Mouse (Mus musculus) embryonic facial prominence, embryonic 12.5 days (tissue): ENCODE results near the gene Ier5l. TPM values are rescaled to one million over a fixed set of nuclear protein-coding genes. Genes with fewer than 3 reads are reported as not detected.

Experiments used
- ATAC-seq: fragments of 200-750 bp; cut with Nextera tagmentation; 2 replicates; pipeline ENCODE4 v1.8.0; 2017; ENCODE audit not compliant: insufficient number of reproducible peaks, insufficient read depth, low FRiP score, low TSS enrichment
- H3K27ac ChIP-seq: fragments of 300-500 bp; sonication (generic); 2 replicates; pipeline ENCODE4 v1.5.1; 2016; ENCODE audit warnings: mild to moderate bottlenecking
- H3K27me3 ChIP-seq: fragments of 300-500 bp; sonication (generic); 2 replicates; pipeline ENCODE4 v1.6.1; 2016; ENCODE audit warnings: mild to moderate bottlenecking, moderate library complexity
- H3K36me3 ChIP-seq: fragments of 300-500 bp; sonication (generic); 2 replicates; pipeline ENCODE4 v1.6.1; 2016; ENCODE audit warnings: mild to moderate bottlenecking
- H3K4me1 ChIP-seq: fragments of 300-500 bp; sonication (generic); 2 replicates; pipeline ENCODE4 v1.6.1; 2016
- H3K4me2 ChIP-seq: fragments of 300-500 bp; sonication (generic); replicated peaks from 2 replicates; pipeline ENCODE4 v1.6.1; 2016; ENCODE audit warnings: mild to moderate bottlenecking, moderate library complexity
- H3K4me3 ChIP-seq: fragments of 300-500 bp; sonication (generic); 2 replicates; pipeline ENCODE4 v1.5.1; 2016; ENCODE audit warnings: mild to moderate bottlenecking
- H3K9ac ChIP-seq: fragments of 300-500 bp; sonication (generic); 2 replicates; pipeline ENCODE4 v1.6.1; 2016; ENCODE audit warnings: mild to moderate bottlenecking, moderate library complexity
- H3K9me3 ChIP-seq: fragments of 300-500 bp; sonication (generic); 2 replicates; pipeline ENCODE4 v1.6.1; 2016; ENCODE audit warnings: mild to moderate bottlenecking, moderate library complexity
- whole genome bisulfite sequencing: fragments of 180-500 bp; shearing (Covaris S2); methylation state at CpG from one replicate; pipeline ENCODE4 v1.1.7; 2016; 5-methylcytosine and 5-hydroxymethylcytosine counted together
- polyA plus RNA-seq: library from polyadenylated mRNA; unstranded; fragments of >200 nt; fragmentation: Nextera tagmentation; extraction: Ambion mirVana; gene quantifications from 2 replicates; pipeline ENCODE4 v1.2.1, GENCODE M21; 2016

Gene Ier5l
- 4.2 and 4.5 TPM in 2 replicates for polyA plus RNA-seq

DNA sequence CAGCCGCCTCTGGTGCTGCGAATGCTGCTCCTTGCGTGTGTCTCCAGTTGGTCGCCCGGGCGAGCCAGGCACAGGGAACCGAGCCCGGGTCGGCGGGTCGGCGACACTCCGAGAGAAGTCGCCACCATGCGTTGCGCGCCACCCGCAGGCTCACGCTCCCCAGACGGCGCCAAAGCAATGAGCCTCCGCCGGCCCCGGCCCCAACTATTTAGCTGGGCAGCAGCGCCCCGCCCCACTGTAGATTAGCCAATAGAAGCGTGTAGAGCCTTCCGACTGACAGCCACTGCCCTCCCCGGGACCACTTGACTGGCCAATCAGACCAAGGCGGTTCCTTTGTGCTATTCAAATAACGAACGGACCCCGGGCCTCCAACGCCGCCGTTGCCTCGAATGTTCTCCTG is at the start of gene Ier5l:
TSS of gene Ier5l (minus strand) at position 181 of the 400 bp plus-strand sequence.
- peak; percentile 79 for ATAC-seq

DNA sequence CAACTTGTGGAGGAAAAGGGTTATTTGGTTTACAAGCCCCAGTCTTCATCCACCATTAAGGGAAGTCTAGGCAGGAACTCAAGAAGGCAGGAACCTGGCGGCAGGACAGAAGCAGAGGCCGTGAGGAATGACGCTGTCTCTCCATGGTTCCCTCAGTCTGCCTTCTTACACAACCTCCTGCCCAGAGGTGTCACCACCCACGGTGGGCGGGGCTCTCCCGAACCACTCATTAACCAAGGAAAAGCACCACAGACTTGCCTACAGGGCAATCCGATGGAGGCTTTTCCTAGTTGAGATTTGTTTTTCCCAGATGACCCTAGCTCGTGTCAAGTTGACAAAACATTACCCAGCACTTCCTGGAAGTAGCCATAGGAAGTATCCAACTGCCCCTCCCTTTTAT is 49.7 kb upstream of the Ier5l start:
- H3K27me3 ChIP-seq: no peaks in the 10 kb centered on the region
- H3K4me3 ChIP-seq: no peak overlapping the region
- H3K4me2 ChIP-seq: no peak overlapping the region
- no peaks in the 10 kb centered on the region for H3K36me3 ChIP-seq
- ATAC-seq: no peak
- 82% methylated on average over 8 of the region's 8 CpGs for WGBS
- H3K4me1 ChIP-seq: peaks cover 20% of the 10 kb centered on the region
- no peak overlapping the region for H3K9ac ChIP-seq
- H3K9me3 ChIP-seq: no peaks in the 10 kb centered on the region
- no peak overlapping the region for H3K27ac ChIP-seq

More for the DNA sequence above, at the start of gene Ier5l:
- peak within 1 kb of the TSS; percentile 97 for H3K4me3 ChIP-seq
- peak within 1 kb of the TSS; percentile 100 for H3K9ac ChIP-seq
- no peaks in the 10 kb centered on the region for H3K9me3 ChIP-seq
- H3K36me3 ChIP-seq: no peaks in the 10 kb centered on the region
- H3K27ac ChIP-seq: peak within 1 kb of the TSS; percentile 98
- H3K4me1 ChIP-seq: peaks cover 20% of the 10 kb centered on the region
- WGBS: under 1% methylated on average over 37 of the region's 37 CpGs
- peak within 1 kb of the TSS; percentile 98 for H3K4me2 ChIP-seq
- H3K27me3 ChIP-seq: no peaks in the 10 kb centered on the region

DNA sequence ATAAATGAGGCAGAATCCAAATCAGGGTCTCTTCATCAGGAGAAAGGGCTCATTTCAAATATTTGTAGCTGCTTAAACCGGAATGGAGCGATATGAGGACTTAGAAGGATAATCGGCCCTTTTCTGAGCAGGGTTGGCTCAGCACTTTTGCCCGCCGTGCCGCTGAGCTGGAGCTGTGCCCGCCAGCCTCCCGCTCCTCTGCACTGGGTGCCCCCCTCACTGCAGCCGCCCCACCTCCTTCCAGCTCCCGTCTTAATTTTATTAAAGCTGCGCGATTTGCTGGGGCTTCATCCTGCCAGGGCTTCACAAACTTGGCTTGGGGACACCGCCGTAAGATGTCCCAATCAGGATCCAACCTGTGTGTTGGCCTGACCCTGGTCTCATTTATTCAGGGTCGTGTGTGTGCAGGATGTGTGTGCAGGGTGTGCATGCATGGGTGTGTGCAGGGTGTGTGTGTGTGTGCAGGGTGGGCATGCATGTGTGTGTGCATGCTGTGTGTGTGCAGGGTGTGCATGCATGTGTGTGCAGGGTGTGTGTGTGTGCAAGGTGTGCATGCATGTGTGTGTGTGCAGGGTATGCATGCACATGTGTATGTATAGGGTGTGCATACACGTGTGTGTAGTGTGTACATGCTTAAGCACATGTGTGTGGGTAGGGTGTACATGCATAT is 36.8 kb upstream of the Ier5l start:
- no peak for ATAC-seq
- no peak overlapping the region for H3K27ac ChIP-seq
- H3K4me3 ChIP-seq: no peak overlapping the region
- WGBS: 79% methylated on average over 16 of the region's 16 CpGs
- H3K4me1 ChIP-seq: peaks cover 5% of the 10 kb centered on the region; the same call in 1 of the 2 replicates
- H3K9ac ChIP-seq: no peak overlapping the region
- H3K36me3 ChIP-seq: no peaks in the 10 kb centered on the region
- H3K4me2 ChIP-seq: no peak overlapping the region
- no peaks in the 10 kb centered on the region for H3K9me3 ChIP-seq
- H3K27me3 ChIP-seq: no peaks in the 10 kb centered on the region

DNA sequence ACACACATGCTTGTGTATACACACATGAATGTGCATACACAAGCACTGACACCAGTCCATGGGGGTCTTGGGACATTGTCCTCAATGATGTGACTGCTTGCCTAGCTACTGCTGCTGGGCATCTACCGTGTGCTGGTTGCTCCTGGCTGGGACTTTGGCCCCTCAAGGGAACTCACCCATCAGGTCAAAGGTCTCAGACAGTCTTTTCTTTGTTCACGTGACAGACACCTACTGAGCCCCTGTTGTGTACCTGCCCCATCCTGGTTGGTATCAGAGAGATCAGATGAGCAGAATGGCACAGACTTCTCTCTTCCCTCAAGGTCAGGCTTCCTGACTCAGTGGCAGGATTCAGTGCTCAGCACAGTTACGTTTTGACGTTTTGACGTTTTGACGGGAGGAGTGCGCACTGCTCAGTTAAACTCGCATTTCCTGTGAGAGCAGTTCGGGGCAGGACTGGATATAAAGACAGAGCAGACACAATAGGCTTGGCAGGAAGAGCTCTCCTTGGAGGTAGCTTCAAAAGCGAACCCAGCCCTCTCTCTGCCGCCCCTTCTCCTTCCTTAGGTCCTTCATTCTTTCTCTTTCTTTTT is 33.2 kb upstream of the Ier5l start:
- Histone ChIP-seq H3K9ac (no peak overlapping the region), H3K9me3 (no peaks in the 10 kb centered on the region), H3K36me3 (no peaks in the 10 kb centered on the region), H3K4me2 (no peak overlapping the region), H3K27ac (no peak overlapping the region), H3K4me1 (peaks cover 10% of the 10 kb centered on the region; the same call in 1 of the 2 replicates), H3K4me3 (no peak overlapping the region), H3K27me3 (no peaks in the 10 kb centered on the region)
- no peak for ATAC-seq
- 45% methylated on average over 11 of the region's 11 CpGs for WGBS

DNA sequence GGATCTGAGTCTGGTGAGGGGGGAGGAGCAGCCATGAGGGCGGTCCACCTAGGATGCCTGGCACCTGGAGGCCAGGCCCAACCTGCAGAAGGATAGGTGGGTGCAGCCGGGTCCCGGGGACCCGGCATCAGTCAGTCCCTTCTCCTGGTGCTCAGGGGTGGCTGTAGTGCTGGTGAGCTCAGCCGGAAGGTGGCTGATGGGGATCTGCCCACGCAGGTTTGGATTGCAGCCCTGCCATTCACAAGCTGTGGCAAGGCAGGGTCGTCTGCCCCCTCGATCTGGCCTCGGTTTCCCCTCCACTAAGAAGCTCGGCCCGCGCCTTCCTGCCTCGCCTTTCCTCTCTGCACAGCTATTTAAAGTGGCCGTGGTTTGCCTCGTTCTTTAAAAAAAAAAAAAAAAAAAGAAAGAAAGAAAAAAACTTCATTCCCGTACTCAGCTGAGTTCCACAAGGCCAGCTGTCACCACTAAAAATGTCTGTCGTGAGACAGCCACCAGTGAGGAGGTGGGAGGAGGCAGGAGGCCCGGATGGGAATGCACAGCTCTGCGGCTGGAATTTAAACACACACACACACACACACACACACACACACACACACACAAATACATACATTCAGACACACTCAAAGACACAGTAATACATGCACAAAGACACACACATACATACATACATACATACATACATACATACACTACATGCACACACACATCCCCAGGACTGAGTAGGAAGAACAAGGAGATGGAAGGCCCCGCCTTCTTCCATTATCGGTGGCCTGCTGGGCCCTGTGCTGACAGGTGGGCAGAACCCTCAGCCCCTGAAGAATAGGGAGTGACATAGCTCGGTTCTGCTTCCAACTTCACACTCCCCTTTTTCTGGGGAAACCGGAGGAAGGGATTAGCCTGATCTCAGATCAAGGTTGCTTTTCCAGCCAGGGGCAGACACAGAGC is 29.9 kb upstream of the Ier5l start:
- Histone ChIP-seq H3K9ac (no peak overlapping the region), H3K9me3 (no peaks in the 10 kb centered on the region), H3K36me3 (no peaks in the 10 kb centered on the region), H3K27me3 (no peaks in the 10 kb centered on the region), H3K4me2 (no peak overlapping the region), H3K4me1 (peaks cover 14% of the 10 kb centered on the region; the same call in 1 of the 2 replicates), H3K4me3 (no peak overlapping the region), H3K27ac (peak overlapping the region; percentile 59; the same call in 1 of the 2 replicates)
- no peak for ATAC-seq
- 42% methylated on average over 23 of the region's 23 CpGs for WGBS

DNA sequence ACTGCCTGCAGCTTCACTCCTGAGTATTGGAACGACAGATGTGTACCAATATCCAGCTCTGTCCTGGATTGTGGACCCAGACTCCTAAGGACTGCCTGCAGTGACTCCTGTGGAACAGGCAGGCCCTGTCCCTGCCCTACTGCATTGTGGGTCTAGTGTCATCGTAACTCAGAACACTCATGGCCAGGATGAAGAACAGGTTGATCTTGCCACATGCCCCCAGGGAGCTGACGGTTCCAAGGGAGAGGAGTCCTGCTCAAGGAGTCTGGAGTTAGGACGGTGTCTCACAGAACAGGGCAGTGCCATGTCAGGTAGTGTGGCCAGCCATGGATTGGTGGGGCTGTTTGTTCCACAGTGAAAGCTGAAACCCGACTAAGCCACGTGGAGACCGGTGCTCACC is 27.7 kb upstream of the Ier5l start:
- no peaks in the 10 kb centered on the region for H3K36me3 ChIP-seq
- H3K27ac ChIP-seq: no peak overlapping the region
- H3K27me3 ChIP-seq: no peaks in the 10 kb centered on the region
- H3K4me2 ChIP-seq: no peak overlapping the region
- H3K9ac ChIP-seq: no peak overlapping the region
- peaks cover 14% of the 10 kb centered on the region for H3K4me1 ChIP-seq
- 57% methylated on average over 7 of the region's 7 CpGs for WGBS
- no peaks in the 10 kb centered on the region for H3K9me3 ChIP-seq
- no peak overlapping the region for H3K4me3 ChIP-seq
- ATAC-seq: no peak

DNA sequence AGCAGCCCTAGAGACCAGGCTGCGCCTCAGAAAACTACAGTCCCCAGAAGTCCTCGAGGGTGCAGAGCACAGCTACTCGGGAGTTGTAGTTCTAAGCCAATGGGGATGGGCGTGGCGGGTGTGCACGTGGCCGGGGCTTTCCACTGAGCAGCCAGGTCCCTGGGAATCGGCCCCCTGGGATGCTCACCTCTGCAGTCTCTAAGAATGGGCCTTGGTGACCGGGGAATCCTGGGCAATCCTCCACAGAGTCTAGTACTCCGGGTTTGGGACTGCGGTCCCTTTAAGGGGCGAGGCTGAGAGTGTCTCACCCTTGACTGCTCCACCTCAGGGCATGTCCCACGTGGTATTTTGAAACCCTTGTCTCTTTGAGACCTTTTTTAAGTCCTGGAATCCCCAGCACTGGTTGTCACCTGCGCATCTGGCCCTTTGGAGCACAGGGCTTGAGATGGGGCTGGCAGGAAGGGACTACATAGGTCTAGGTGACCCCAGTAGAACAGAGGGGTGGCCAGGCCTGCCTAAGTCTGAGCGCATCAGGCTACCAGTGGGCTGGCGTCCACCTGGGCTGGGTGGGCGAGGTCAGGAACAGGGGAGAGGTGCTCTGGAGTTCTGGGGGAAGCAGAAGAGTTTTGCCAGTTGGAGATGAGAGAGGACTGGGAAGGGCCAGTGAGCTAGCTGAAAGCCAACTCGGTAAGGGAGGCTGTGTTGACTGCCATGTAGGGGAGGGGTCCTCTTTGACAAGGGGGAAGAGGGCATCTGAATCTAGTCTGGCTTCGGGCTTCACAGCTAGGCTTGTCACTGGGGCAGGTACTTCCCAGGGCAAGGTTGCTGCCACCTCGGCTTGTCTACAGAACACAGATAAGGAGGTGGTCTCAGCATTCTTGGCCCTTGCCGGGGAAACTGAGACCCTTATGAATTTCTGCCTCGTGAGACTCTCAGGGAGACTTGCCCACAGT is 22.2 kb upstream of the Ier5l start:
- H3K27me3 ChIP-seq: no peaks in the 10 kb centered on the region
- peak overlapping the region; percentile 55 for H3K4me2 ChIP-seq
- peak overlapping the region; percentile 24; the same call in 1 of the 2 replicates for H3K9ac ChIP-seq
- H3K9me3 ChIP-seq: no peaks in the 10 kb centered on the region
- 29% methylated on average over 22 of the region's 22 CpGs for WGBS
- ATAC-seq: peak; percentile 91
- peaks cover 11% of the 10 kb centered on the region for H3K4me1 ChIP-seq
- H3K4me3 ChIP-seq: peak overlapping the region; percentile 30
- no peaks in the 10 kb centered on the region for H3K36me3 ChIP-seq
- peak overlapping the region; percentile 57 for H3K27ac ChIP-seq

DNA sequence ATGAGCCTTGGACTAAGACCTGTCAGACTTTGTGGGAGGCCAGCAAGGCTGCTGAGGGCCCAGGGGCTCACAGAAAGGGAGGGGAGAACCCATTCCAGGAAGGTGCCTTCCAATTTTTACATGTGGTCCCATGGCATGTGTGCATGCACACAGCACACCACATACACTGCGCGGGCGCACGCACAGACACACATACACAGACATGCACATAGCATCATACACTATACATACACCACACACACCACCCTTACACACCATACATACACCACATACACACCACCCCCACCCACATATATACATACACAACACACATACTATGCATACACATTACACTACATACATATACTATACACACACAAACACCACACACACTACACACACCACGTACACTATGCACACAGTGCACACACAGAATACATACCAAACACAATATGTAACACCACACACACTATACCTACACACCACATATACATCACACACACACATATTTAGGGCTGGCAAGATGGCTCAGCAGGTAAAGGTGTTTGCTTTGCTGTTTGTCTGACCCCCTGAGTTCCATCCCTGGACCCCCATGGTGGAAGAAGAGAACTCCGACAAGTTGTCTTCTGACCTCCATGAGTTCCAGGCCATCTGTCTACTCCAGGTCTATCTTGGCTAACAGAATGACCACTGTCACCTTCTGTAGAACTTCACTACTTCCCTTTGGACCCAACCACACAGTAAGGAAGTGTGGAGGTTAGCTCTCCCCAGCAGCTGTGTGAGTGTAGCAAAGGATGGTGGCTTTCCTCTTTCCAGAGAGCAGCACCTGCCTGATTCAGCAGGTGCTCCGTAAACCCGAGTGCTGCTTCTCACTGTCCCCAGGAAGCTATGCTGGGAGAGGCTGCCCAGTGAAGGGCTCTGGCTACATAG is 21.2 kb upstream of the Ier5l start:
- H3K9me3 ChIP-seq: no peaks in the 10 kb centered on the region
- WGBS: 77% methylated on average over 8 of the region's 8 CpGs
- 0 out of 2 replicates have a peak overlapping the region, but pooled peaks have one; percentile 57 for H3K27ac ChIP-seq
- no peaks in the 10 kb centered on the region for H3K36me3 ChIP-seq
- H3K9ac ChIP-seq: no peak overlapping the region
- peaks cover 11% of the 10 kb centered on the region for H3K4me1 ChIP-seq
- H3K4me3 ChIP-seq: peak overlapping the region; percentile 30; the same call in 1 of the 2 replicates
- no peaks in the 10 kb centered on the region for H3K27me3 ChIP-seq
- peak; percentile 57; the same call in 1 of the 2 replicates for ATAC-seq
- peak overlapping the region; percentile 55 for H3K4me2 ChIP-seq

DNA sequence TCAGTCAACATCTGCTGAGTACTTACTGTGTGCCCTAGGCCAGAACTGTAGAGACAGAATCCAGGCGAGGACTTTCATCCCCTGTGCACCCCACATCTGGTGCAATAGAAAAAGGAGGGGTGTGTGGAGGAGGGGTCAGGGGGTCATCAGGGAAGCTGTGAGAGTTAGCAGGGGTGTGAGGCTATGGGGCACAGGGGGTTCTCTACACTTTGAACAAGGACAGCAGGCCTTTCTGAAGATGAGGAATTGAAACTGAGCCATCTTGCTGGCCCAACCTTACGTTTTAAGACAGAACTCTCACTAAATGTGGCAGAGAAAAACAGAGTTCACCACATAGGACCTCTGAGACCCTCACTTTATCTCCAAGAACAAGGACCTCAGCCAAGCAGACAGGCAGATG is 16.4 kb upstream of the Ier5l start:
- no peaks in the 10 kb centered on the region for H3K9me3 ChIP-seq
- no peaks in the 10 kb centered on the region for H3K36me3 ChIP-seq
- H3K4me3 ChIP-seq: no peak overlapping the region
- H3K27me3 ChIP-seq: no peaks in the 10 kb centered on the region
- peaks cover 4% of the 10 kb centered on the region; the same call in 1 of the 2 replicates for H3K4me1 ChIP-seq
- H3K27ac ChIP-seq: no peak overlapping the region
- H3K4me2 ChIP-seq: no peak overlapping the region
- WGBS: 80% methylated on average over 2 of the region's 2 CpGs
- H3K9ac ChIP-seq: no peak overlapping the region
- no peak for ATAC-seq

DNA sequence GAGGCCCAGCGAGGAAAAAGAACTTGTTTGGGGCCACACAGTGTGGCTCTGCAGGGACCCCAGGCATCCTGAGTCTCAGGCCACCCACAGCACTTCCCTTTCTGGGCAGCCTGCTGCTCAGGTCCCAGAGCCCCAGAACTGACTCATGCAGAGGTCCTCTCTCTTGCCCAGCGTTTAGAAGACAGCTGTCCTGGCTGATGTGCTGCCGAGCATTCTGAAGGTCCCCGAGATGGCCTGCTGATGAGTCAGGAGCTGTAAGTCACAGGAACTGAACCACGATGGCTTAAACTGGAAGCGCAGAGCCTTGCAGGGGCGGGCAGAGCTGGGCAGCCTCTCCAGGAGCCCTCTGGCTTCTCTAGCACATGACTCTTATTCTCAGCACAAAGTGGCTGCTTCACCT is 13.6 kb upstream of the Ier5l start:
- H3K27ac ChIP-seq: no peak overlapping the region
- WGBS: 32% methylated on average over 7 of the region's 7 CpGs
- no peak overlapping the region for H3K4me3 ChIP-seq
- H3K36me3 ChIP-seq: no peaks in the 10 kb centered on the region
- no peaks in the 10 kb centered on the region for H3K27me3 ChIP-seq
- H3K9ac ChIP-seq: no peak overlapping the region
- H3K4me2 ChIP-seq: no peak overlapping the region
- H3K4me1 ChIP-seq: peaks cover 7% of the 10 kb centered on the region; the same call in 1 of the 2 replicates
- no peaks in the 10 kb centered on the region for H3K9me3 ChIP-seq
- ATAC-seq: no peak
